Mouse (Mus musculus): ENCODE data around the gene Olfr1084. TPM values are rescaled to one million over a fixed set of nuclear protein-coding genes. Genes with fewer than 3 reads are reported as not detected.

Olfr1084 gene
- polyA plus RNA-seq (2012; fragmentation: generic; extraction: Trizol), result not detected

GRCm38 (mm10) chr2:86639625-86640024 lies at the start of gene Olfr1084:
TSS of gene Olfr1084 (minus strand) at chr2:86639725.

DNA sequence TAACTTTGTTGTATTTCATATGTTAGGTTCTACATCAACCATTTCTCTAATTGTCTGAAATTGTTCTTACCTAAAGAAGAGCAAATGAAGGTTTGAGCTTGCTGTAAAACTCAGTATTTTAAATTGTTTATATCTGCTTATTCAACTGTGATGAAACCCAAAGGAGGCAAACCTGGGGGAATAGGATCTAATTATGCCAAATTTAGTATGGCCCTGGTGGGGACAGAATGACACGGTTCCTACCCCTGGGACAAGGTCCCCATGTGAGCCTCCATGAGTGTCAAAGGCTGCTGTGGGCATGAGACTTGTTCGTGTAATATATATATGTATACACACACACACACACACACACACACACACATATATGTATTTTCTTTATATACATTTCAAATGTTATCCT lies 40.5 kb upstream of the Olfr1084 start, which contains the start of gene Olfr1086:
Gene Olfr1086 (minus strand): TSS at position 101 of the 400 bp plus-strand sequence.

GRCm38 (mm10) chr2:86661919-86662318 lies 22.4 kb upstream of the Olfr1084 start, which contains the start of gene Olfr1085:
TSS of gene Olfr1085 (minus strand) at chr2:86662019.

DNA sequence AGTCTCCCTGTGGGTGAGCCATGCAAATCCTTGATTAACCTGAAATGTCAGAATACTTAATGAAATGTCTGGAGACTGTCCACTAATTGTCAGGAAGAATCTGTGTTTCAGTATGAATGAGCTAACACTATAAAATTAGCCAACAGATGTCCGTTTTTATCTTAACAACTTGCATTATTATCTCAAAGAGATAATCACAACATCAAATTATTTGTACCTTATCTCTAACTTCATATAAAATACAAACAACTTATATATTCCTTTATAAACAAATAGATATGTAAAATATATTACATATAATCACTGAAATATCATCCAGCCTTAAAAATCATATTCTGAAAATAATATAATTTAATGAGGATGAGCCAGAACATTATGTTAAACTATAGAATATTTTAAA lies 40.7 kb downstream of the Olfr1084 start, which contains the start of gene Olfr1082:
Gene Olfr1082 (minus strand): TSS at position 101 of the 400 bp plus-strand sequence.

Other genes with a start within 250 kb of the Olfr1084 start
- gene Olfr1061, start 225.7 kb downstream of the Olfr1084 start, polyA plus RNA-seq (2012; fragmentation: generic; extraction: Trizol), result not detected
- not detected for gene Olfr1062, start 213.0 kb downstream of the Olfr1084 start, polyA plus RNA-seq (2012; fragmentation: generic; extraction: Trizol)
- gene Olfr1065, start 189.1 kb downstream of the Olfr1084 start, polyA plus RNA-seq (2012; fragmentation: generic; extraction: Trizol), result not detected
- gene Olfr1066, start 183.5 kb downstream of the Olfr1084 start, polyA plus RNA-seq (2012; fragmentation: generic; extraction: Trizol), result not detected
- gene Olfr228, start 152.3 kb downstream of the Olfr1084 start, polyA plus RNA-seq (2012; fragmentation: generic; extraction: Trizol), result not detected
- gene Olfr1076, start 131.3 kb downstream of the Olfr1084 start, polyA plus RNA-seq (2012; fragmentation: generic; extraction: Trizol), result not detected
- not detected for gene Olfr1079, start 97.2 kb downstream of the Olfr1084 start, polyA plus RNA-seq (2012; fragmentation: generic; extraction: Trizol)
- not detected for gene Olfr1080, start 81.5 kb downstream of the Olfr1084 start, polyA plus RNA-seq (2012; fragmentation: generic; extraction: Trizol)
- not detected for gene Olfr1082, start 40.8 kb downstream of the Olfr1084 start, polyA plus RNA-seq (2012; fragmentation: generic; extraction: Trizol)
- not detected for gene Olfr1085, start 22.3 kb upstream of the Olfr1084 start, polyA plus RNA-seq (2012; fragmentation: generic; extraction: Trizol)
- gene Olfr1086, start 40.4 kb upstream of the Olfr1084 start, polyA plus RNA-seq (2012; fragmentation: generic; extraction: Trizol), result not detected
- gene Olfr1087, start 58.7 kb upstream of the Olfr1084 start, polyA plus RNA-seq (2012; fragmentation: generic; extraction: Trizol), result not detected
- gene Olfr1089, start 94.0 kb upstream of the Olfr1084 start, polyA plus RNA-seq (2012; fragmentation: generic; extraction: Trizol), result not detected
- not detected for gene Olfr1090, start 119.3 kb upstream of the Olfr1084 start, polyA plus RNA-seq (2012; fragmentation: generic; extraction: Trizol)
- gene Olfr1093, start 142.8 kb upstream of the Olfr1084 start, polyA plus RNA-seq (2012; fragmentation: generic; extraction: Trizol), result not detected
- not detected for gene Olfr141, start 170.3 kb upstream of the Olfr1084 start, polyA plus RNA-seq (2012; fragmentation: generic; extraction: Trizol)
- not detected for gene Olfr1094, start 184.9 kb upstream of the Olfr1084 start, polyA plus RNA-seq (2012; fragmentation: generic; extraction: Trizol)
- not detected for gene Olfr1095, start 212.0 kb upstream of the Olfr1084 start, polyA plus RNA-seq (2012; fragmentation: generic; extraction: Trizol)
- not detected for gene Gm13723, start 235.1 kb upstream of the Olfr1084 start, polyA plus RNA-seq (2012; fragmentation: generic; extraction: Trizol)

All from C3H10T1/2 (cell line).